Mouse (Mus musculus) liver, adult 2 months (tissue): ENCODE data around the gene Spag17.

Experiments used
- CTCF ChIP-seq: fragments of 200-500 bp; IDR thresholded peaks from 2 replicates; pipeline ENCODE4 v1.5.1; 2011; ENCODE audit warnings: low read depth, low read length, control low read depth
- POLR2A ChIP-seq: fragments of 200-500 bp; IDR thresholded peaks from 2 replicates; pipeline ENCODE4 v1.6.1; 2011; ENCODE audit warnings: low read length, control low read depth; ENCODE audit not compliant: insufficient read depth; ENCODE audit errors: extremely low read depth

DNA sequence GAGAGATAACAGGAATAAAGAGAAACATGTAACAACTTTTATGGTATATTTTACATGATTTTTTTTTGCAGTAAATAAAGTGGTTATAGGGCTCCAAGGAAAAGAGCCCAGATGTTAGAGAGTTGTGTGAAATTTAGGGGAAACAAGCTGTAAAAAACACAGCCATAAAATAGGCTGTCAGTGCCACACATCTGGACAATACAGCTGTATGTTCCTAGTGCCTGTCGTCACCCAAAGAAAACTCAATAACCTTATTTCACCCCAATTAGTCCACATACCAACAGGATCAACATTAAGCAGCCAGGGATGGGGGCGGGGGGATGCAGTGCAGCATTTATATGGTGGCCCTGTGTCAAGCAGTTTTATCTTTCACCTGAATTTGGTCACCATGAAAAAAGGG lies 81.1 kb downstream of the Spag17 start:
- TF ChIP-seq CTCF (no peak), POLR2A (no peak)
